Mouse (Mus musculus): Measurements from ENCODE around the gene Arfip2.

Gene Arfip2

GRCm38 (mm10) chr7:105640233-105640893 is at the start of gene Arfip2, which contains the start of gene Gm45799:
Arfip2 (minus strand) TSS chr7:105640416.
Gm45799 (plus strand) TSS chr7:105640552.
- DNase-seq (ENCODE audit: extremely low read depth, low read depth, low spot score): peak; percentile 84

GRCm38 (mm10) chr7:105685541-105686197 is 45.5 kb upstream of the Arfip2 start:
- DNase-seq (ENCODE audit: extremely low read depth, low read depth, low spot score): no peak

- DNase-seq (ENCODE audit: extremely low read depth, low read depth, low spot score): no peak
Measured at GRCm38 (mm10) chr7:105650639-105651435, 10.6 kb upstream of the Arfip2 start, which contains the start of gene Dnhd1. Dnhd1 (plus strand) TSS chr7:105650827.

GRCm38 (mm10) chr7:105641936-105642335 is 1.7 kb upstream of the Arfip2 start:
- no peak for DNase-seq (ENCODE audit: extremely low read depth, low read depth, low spot score)

- DNase-seq (ENCODE audit: extremely low read depth, low read depth, low spot score): no peak
Measured at GRCm38 (mm10) chr7:105640894-105641255, 659 bp upstream of the Arfip2 start.

- DNase-seq (ENCODE audit: extremely low read depth, low read depth, low spot score): no peak
Measured at GRCm38 (mm10) chr7:105639756-105640155, 460 bp downstream of the Arfip2 start, which contains the start of gene Timm10b. Timm10b (plus strand) TSS chr7:105640056.

GRCm38 (mm10) chr7:105639304-105639703 is 912 bp downstream of the Arfip2 start:
- no peak for DNase-seq (ENCODE audit: extremely low read depth, low read depth, low spot score)

GRCm38 (mm10) chr7:105638776-105639175 is 1.4 kb downstream of the Arfip2 start:
- DNase-seq (ENCODE audit: extremely low read depth, low read depth, low spot score): no peak

- DNase-seq (ENCODE audit: extremely low read depth, low read depth, low spot score): no peak
Measured at GRCm38 (mm10) chr7:105635726-105636125, 4.5 kb downstream of the Arfip2 start.

- DNase-seq (ENCODE audit: extremely low read depth, low read depth, low spot score): no peak
Measured at GRCm38 (mm10) chr7:105634272-105634920, 5.8 kb downstream of the Arfip2 start.

- DNase-seq (ENCODE audit: extremely low read depth, low read depth, low spot score): no peak
Measured at GRCm38 (mm10) chr7:105633801-105634135, 6.4 kb downstream of the Arfip2 start.

- no peak for DNase-seq (ENCODE audit: extremely low read depth, low read depth, low spot score)
Measured at GRCm38 (mm10) chr7:105633127-105633800, 7.0 kb downstream of the Arfip2 start, which contains the start of gene Trim3. Trim3 (minus strand) TSS chr7:105633571.

GRCm38 (mm10) chr7:105632551-105632972 is 7.7 kb downstream of the Arfip2 start:
- DNase-seq (ENCODE audit: extremely low read depth, low read depth, low spot score): no peak

- DNase-seq (ENCODE audit: extremely low read depth, low read depth, low spot score): no peak
Measured at GRCm38 (mm10) chr7:105628633-105629032, 11.6 kb downstream of the Arfip2 start.

GRCm38 (mm10) chr7:105625397-105625796 is 14.8 kb downstream of the Arfip2 start:
- no peak for DNase-seq (ENCODE audit: extremely low read depth, low read depth, low spot score)

- no peak for DNase-seq (ENCODE audit: extremely low read depth, low read depth, low spot score)
Measured at GRCm38 (mm10) chr7:105621646-105622292, 18.4 kb downstream of the Arfip2 start.

GRCm38 (mm10) chr7:105621053-105621452 is 19.2 kb downstream of the Arfip2 start:
- DNase-seq (ENCODE audit: extremely low read depth, low read depth, low spot score): no peak

GRCm38 (mm10) chr7:105619701-105620100 is 20.5 kb downstream of the Arfip2 start:
- DNase-seq (ENCODE audit: extremely low read depth, low read depth, low spot score): no peak

- DNase-seq (ENCODE audit: extremely low read depth, low read depth, low spot score): no peak
Measured at GRCm38 (mm10) chr7:105617810-105618209, 22.4 kb downstream of the Arfip2 start.

- DNase-seq (ENCODE audit: extremely low read depth, low read depth, low spot score): no peak
Measured at GRCm38 (mm10) chr7:105616561-105616960, 23.7 kb downstream of the Arfip2 start.

Measured in fat pad, adult 2 months (tissue).